Mouse (Mus musculus): ENCODE data around the gene Fitm1.
A peak's percentile ranks its signal among the peaks of the same experiment; 100 is the strongest.

DNA sequence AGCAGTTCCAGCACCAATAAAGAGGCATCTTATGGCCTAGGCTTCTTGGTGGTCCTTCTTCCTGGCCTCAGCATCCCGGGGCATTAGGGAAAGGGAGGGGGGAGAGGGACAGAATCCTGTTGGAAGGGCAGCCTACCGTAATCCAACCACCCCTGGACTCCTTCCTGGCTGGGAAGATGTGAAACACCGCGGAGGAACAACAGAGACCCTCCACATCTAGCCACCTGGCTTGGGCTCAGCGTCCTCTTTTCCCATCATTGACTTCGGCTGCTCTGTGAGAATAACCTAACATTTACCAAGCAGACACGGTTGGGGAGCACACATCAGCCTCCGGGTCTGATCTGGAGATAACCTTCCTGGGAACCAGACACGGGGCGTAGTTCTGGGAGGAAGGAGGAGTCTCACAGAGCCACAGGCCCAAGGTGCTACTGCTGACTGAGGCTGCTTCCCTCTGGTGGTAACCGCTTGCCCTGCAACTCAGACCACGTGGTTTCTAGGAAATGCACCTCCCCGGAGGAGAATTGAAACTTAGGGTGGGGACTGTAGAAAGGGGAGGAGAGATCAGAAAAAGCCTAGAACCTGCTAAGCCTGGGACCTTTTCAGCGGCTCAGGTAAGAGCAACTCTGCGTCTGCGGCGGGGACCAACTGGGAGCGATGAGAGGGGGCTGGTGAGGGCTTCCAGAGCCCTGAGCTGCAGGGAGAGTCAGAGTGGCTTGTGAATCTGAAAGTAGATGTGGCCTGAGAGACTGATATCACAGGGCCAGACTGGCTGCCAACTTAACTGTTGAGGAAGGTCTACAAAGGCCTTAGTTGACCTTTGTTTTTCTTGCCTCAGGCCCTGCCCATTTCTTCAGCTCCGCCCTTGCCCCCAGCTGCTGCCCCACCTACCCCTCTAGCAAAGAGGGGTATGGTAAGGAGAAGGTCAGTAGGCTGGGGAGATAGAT lies 28.5 kb downstream of the Fitm1 start:
- TF ChIP-seq CTCF (conservative IDR thresholded peaks at IDR 0.05 in 1 of 2, IDR thresholded peaks at IDR 0.05 in 1 of 2; ENCODE audit: low read depth in 2 of 2, low read length in 2 of 2), result peak; percentile 69 to 94
- peak; percentile 100 for TF ChIP-seq MYC (IDR thresholded peaks at IDR 0.05; ENCODE audit: low read depth, low read length)
- TF ChIP-seq MAFK (IDR thresholded peaks at IDR 0.05; ENCODE audit: insufficient replicate concordance, low read length), result 0 out of 2 replicates have a peak, but pooled peaks have one; percentile 6
- TF ChIP-seq MEF2A (IDR thresholded peaks at IDR 0.05; ENCODE audit: borderline replicate concordance, low read depth, low read length), result peak; percentile 75
- TF ChIP-seq CHD2 (IDR thresholded peaks at IDR 0.05; ENCODE audit: low read length), result peak; percentile 66; the same call in 1 of the 2 replicates
- peak; percentile 31; the same call in 1 of the 2 replicates for TF ChIP-seq ZMIZ1 (IDR thresholded peaks at IDR 0.05; ENCODE audit: low read depth, low read length)
- no peak for TF ChIP-seq CHD1 (IDR thresholded peaks at IDR 0.05; ENCODE audit: low read depth, low read length)
